Mouse (Mus musculus) retina, postnatal 1 day (tissue): ENCODE measurements around the gene Plekhg4.

Experiments
- DNase-seq: peaks from one replicate; pipeline ENCODE4 v3.0.0-alpha.2; 2012

The Plekhg4 gene

GRCm38 (mm10) chr8:105373032-105373431 lies at the start of gene Plekhg4:
Plekhg4 (plus strand) TSS chr8:105373274.
- no peak for DNase-seq

DNA sequence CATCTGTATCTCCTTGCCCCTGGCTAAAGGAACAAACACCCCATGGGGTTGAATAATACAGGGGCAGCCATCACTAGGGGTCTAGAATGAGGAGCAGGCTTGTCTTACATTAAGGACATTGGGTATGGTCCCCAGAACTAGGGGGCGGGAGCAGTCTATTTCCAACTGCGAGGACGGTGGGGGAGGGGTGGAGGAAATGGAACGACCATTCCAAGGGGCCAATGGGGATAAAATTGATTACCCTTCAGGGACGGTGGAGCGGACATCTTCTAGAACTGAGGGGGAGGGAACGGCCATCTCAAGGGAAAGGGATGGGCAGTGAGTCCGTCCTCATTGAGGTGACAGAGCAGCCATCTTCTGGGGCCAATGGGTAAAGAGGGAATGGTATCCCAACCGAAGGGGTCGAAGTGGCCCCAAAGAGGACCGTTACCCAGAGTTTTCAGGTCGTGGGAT lies 47.4 kb upstream of the Plekhg4 start:
- no peak for DNase-seq

DNA sequence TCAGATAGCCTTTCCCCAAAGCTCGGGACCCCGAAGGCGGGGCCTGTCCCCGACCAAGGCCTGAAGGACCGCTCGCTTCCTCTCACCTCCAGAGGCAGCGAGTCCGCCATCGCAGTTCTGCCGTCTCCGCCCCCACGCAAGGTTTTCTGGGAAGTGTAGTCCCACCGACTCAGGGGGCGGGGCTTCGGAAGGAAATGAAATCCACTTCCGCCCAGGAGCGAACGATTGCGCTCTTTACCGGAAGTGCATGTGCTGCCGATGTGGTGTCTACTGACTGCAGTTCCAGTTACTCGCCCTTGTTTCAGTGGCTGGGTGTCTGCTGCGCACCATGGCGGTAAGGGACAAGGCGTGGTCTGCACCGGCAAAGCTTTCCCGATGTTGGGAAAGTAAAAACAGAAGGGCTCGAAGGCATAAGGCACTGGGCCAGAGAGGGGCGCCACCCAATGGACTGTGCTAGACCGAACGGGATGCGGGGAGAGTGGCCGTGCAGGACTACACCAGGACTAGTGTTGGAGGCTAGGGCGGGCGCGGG lies 46.9 kb upstream of the Plekhg4 start, which contains the start of the genes Lrrc29 and Tmem208:
TSS of gene Lrrc29 (minus strand) at position 138 of the 532 bp plus-strand sequence.
TSS of gene Tmem208 (plus strand) at position 214 of the 532 bp plus-strand sequence.
- peak; percentile 97 for DNase-seq

GRCm38 (mm10) chr8:105326968-105327367 lies 46.1 kb upstream of the Plekhg4 start:
- DNase-seq, result no peak

- DNase-seq, result no peak
These were observed 42.7 kb upstream of the Plekhg4 start for GRCm38 (mm10) chr8:105330325-105330724.

- no peak for DNase-seq
These were observed 41.6 kb upstream of the Plekhg4 start for GRCm38 (mm10) chr8:105331469-105331868.

- DNase-seq, result no peak
These were observed 41.1 kb upstream of the Plekhg4 start for GRCm38 (mm10) chr8:105331931-105332330.

DNA sequence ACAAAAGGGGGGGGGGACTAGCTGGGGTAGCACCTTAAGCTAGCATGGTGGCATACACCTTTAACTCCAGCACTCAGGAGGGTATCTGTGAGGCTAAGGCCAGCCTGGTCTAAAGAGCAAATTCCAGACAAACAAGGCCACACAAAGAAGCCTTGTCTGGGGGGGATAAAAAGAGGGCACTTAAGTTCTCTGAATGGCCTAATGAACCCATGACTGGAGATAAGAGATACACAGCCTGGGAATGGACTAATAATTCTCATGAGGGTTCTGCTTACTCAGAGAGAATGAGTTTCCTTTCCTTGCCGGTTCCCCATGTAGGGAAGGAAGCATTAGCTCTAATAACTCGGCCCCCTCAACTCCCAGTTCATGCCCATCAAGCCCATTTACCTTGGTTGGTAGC lies 40.6 kb upstream of the Plekhg4 start:
- DNase-seq, result no peak

- no peak for DNase-seq
These were observed 36.5 kb upstream of the Plekhg4 start for GRCm38 (mm10) chr8:105336373-105337130.

DNA sequence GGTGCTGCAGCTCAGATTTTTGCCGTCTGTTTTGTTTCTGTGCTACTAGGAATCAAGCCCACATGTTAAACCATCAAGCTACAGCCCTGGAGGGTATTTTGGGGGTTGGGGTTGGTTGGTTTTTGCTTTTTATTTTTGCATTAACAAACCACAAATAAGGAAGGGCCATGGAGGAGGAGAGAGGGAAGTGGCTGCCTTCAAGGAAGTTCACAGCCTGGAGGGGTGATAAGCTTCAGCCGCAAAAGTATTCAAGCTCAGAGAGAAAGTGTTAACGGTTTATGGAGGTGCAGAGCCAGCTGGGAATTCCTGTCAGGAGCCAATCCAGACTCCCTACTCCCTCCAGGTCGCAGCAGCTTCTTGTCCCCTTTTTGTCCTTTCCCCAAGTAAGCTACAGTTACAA lies 34.1 kb upstream of the Plekhg4 start:
- no peak for DNase-seq

DNA sequence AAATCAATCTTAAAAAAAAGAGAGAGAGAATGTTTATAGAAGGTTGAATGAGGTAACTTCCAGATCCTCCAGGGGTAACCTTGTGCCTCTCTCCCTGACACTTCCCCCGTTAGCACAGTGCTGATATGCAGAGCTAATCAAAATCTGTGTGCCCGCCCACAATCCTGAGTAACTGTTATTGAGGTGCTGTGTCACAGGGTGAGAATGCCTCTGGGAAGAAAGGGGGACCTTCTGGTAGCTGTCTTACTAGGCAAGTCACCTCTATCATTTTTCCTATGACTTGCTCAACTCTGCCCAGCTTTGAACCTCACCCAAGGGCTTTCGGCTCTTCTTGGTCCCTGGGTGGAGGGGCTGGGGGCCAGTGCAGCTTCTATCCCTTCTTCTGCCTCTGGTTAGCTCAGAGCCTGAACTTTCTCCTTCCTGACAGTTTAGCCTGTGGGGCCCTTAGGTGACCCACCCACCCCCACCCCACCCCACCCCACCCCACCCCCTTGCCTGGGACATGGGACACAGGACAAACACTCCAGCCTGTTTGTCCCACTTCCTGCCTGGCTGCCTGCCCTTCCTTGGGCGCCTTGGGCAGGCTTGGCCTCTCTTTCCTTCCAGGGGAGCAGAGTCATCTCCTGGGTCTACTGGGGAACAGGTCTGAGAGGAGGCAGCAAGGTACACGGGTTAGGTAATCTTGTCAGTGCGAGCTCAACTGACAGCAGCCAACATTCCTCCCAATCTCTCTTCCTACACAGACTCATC lies 33.0 kb upstream of the Plekhg4 start:
- DNase-seq, result no peak

DNA sequence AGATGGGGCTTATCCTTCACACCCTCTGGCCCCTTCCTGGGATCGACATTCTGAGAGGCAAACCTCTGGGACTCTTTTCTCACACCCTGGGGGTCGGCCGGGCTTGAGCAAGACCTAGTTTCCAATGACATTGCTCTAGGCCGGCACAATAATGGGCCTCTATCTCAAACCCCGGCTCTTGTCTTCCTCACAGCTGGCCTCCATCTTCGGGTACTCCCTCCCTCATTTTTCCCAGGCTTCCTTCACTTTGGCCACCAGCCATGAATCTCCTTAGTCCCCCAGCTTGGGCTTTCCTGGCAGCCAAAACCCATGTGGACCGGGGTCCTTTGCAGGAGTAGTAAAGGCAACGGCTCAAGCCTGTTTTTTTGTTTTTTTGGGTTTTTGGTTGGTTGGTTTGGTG lies 31.7 kb upstream of the Plekhg4 start:
- no peak for DNase-seq

DNA sequence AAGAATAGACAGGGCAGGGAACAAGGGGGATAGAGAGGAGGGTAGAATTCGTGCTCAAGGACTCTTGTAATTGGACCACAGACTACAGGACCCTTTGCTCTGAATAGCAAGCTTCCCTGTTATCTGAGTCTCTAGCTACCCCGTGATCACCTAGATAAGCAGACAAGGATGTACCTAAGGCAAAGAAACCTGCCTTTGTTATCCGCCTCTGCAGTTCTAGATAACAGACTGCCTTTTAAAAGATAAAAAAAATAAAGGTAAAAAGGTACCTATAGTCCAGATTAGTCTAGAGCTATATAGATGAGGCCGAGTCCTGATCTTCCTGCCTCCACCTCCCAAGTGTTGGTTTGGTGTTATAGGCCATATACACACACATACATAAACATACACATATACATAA lies 30.3 kb upstream of the Plekhg4 start:
- no peak for DNase-seq

DNA sequence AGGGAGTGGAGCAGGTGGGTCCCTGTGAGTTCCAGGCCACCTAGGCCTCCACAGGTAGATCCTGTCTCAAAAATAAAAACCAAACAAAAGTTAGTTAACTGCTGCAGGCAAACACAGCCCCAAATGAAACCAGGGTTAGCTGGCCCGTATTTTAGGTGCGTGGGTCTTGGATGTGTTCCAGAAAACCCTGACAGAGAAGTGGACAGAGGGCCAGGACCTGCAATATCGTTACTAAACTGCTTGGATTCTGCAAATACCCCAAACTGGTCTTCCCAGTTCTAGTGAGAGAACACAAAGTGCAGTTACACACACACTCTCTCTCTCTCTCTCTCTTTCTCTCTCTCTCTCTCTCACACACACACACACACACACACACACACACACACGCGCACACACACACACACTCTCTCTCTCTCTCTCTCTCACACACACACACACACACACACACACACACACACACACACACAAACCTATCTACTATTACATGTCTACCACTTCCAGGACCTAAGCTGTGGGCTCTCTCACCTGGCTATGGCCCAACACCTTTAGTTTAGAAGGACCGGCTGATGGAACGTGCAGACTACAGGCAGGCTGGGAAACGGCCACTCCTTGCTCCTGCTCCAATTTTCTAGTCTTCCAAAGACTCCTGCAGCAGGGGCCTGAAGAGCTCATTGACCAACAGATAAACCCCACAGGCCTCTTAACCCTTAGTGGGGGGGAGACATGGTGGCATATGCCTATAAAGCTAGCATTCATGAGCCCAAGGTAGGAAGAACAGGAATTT lies 29.1 kb upstream of the Plekhg4 start:
- no peak for DNase-seq

- DNase-seq, result no peak
These were observed 27.8 kb upstream of the Plekhg4 start for GRCm38 (mm10) chr8:105345061-105345975.

- peak; percentile 55 for DNase-seq
These were observed 26.3 kb upstream of the Plekhg4 start for GRCm38 (mm10) chr8:105346611-105347427.

- peak; percentile 95 for DNase-seq
These were observed 25.4 kb upstream of the Plekhg4 start, which contains the start of gene Fhod1 for GRCm38 (mm10) chr8:105347428-105348221. Fhod1 (minus strand) TSS chr8:105347953.

DNA sequence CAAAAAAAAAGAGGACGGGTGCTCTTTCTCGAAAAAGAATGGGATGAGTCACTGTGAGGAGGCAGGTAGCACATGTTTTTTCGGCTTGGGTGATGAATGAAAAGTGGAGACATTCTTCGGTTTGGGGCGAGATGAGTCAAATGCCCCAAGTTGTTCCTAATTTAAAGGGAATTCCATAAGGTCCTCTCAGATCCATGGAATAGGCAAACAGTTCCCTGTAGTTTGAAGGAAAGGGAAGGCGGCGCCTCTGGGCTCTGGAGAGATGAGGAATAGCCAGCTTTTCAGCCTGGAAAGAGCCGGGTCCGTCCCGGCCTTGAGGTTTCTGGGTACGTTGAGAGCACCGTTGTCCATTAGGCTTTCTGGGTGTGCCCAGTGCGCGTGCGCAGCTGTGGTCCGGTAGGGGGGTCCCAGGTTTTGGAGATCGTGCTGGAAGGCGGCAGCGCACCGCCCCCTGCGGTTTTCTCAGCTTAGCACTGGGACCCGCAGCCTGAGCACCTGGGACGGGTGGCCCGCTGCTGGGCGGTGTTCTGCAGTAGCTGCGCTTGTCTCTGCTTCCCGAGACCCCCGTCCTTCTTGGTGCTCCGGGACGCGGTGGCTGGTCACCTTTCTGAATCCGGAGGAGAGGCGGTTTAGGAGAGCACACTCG lies 24.5 kb upstream of the Plekhg4 start, which contains the start of gene Slc9a5:
TSS of gene Slc9a5 (plus strand) at position 394 of the 646 bp plus-strand sequence.
- DNase-seq, result peak; percentile 79

DNA sequence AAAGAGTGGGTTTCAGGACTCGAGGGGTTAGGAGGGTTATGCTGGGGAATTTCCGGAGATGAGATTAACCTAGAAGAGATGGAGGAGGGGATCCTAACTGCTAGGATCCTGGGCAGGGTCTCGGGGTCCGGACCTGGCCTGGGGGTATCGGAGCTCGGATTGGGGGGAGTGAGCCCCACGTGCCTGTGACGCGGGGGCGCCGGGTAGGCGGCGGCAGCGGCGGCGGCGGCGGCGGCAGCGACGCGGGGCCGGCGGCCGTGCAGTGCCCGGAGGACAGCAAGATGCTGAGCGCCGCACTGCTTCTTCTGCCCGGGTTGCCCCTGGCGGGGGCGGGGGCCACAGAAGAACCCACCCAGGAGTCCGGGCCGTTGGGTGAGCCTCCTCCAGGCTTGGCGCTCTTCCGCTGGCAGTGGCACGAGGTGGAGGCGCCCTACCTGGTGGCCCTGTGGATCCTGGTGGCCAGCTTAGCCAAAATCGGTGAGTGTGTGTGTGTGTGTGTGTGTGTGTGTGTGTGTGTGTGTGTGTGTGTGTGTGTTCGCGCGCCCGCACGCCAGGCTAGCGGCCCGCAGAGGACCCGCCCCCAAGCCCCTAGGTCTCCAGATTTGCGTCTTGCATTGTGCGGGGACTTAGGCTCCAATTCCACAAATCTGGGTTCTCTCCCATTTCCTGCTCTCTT lies 23.8 kb upstream of the Plekhg4 start:
- peak; percentile 63 for DNase-seq
